Mouse (Mus musculus) heart, adult 2 months (tissue): Measurements from ENCODE around the gene Lpin2.

Experiments used
- CTCF ChIP-seq: fragments of 200-600 bp; IDR thresholded peaks from 2 replicates; pipeline ENCODE4 v1.8.1; 2022; ENCODE audit warnings: antibody characterized with exemption, mild to moderate bottlenecking, moderate library complexity
- POLR2A ChIP-seq: fragments of 200-500 bp; IDR thresholded peaks from 2 replicates; pipeline ENCODE4 v1.6.1; 2011; ENCODE audit warnings: mild to moderate bottlenecking, low read depth, low read length, control low read depth; ENCODE audit not compliant: insufficient read depth

- TF ChIP-seq CTCF: no peak
- TF ChIP-seq POLR2A: no peak
These were observed 69.2 kb downstream of the Lpin2 start for GRCm38 (mm10) chr17:71251601-71252001.
